Mouse (Mus musculus) common myeloid progenitor, adult 5-6 weeks (primary cell): ENCODE data around the gene Ltbp1. TPM values are rescaled to one million over a fixed set of nuclear protein-coding genes. Genes with fewer than 3 reads are reported as not detected.

Experiments
- ATAC-seq: replicated peaks from 2 replicates; pipeline ENCODE4 v1.8.0; 2016; ENCODE audit warnings: low read depth, mild to moderate bottlenecking, moderate TSS enrichment, inconsistent platforms; ENCODE audit not compliant: poor library complexity, severe bottlenecking
- total RNA-seq: library from RNA; stranded (forward); fragments of 200-1000, 187-1606 nt; gene quantifications from 2 replicates; pipeline ENCODE4 v1.2.3, GENCODE M21; 2017

Gene Ltbp1
- total RNA-seq, 1 experiment from 2014 or later, result 2.5 TPM

- ATAC-seq, result no peak
These were observed 253.1 kb downstream of the Ltbp1 start for GRCm38 (mm10) chr17:75258427-75258826.

- no peak for ATAC-seq
These were observed 258.1 kb downstream of the Ltbp1 start for GRCm38 (mm10) chr17:75263336-75263990.

- ATAC-seq, result no peak
These were observed 263.1 kb downstream of the Ltbp1 start for GRCm38 (mm10) chr17:75268506-75268905.

- 0 out of 2 replicates have a peak, but pooled peaks have one; percentile 18 for ATAC-seq
These were observed 267.1 kb downstream of the Ltbp1 start for GRCm38 (mm10) chr17:75272446-75272845.

GRCm38 (mm10) chr17:75273272-75273671, 267.9 kb downstream of the Ltbp1 start:
- no peak for ATAC-seq

GRCm38 (mm10) chr17:75275302-75275701, 269.9 kb downstream of the Ltbp1 start:
- no peak for ATAC-seq

GRCm38 (mm10) chr17:75278106-75278505, 272.7 kb downstream of the Ltbp1 start:
- ATAC-seq, result no peak

GRCm38 (mm10) chr17:75278561-75278960, 273.2 kb downstream of the Ltbp1 start:
- no peak for ATAC-seq

GRCm38 (mm10) chr17:75281345-75281744, 276.0 kb downstream of the Ltbp1 start:
- 0 out of 2 replicates have a peak, but pooled peaks have one; percentile 11 for ATAC-seq

- ATAC-seq, result no peak
These were observed 279.7 kb downstream of the Ltbp1 start for GRCm38 (mm10) chr17:75284876-75285708.

- no peak for ATAC-seq
These were observed 287.6 kb downstream of the Ltbp1 start for GRCm38 (mm10) chr17:75292986-75293385.

- ATAC-seq, result no peak
These were observed 288.4 kb downstream of the Ltbp1 start for GRCm38 (mm10) chr17:75293725-75294124.

- no peak for ATAC-seq
These were observed 295.5 kb downstream of the Ltbp1 start for GRCm38 (mm10) chr17:75300908-75301307.

GRCm38 (mm10) chr17:75304807-75305420, 299.5 kb downstream of the Ltbp1 start:
- no peak for ATAC-seq

GRCm38 (mm10) chr17:75305714-75306113, 300.3 kb downstream of the Ltbp1 start:
- ATAC-seq, result no peak

GRCm38 (mm10) chr17:75307070-75308011, 302.0 kb downstream of the Ltbp1 start:
- no peak for ATAC-seq

GRCm38 (mm10) chr17:75317106-75317505, 311.7 kb downstream of the Ltbp1 start:
- no peak for ATAC-seq

GRCm38 (mm10) chr17:75323229-75323628, 317.9 kb downstream of the Ltbp1 start:
- ATAC-seq, result no peak

GRCm38 (mm10) chr17:75323766-75324165, 318.4 kb downstream of the Ltbp1 start:
- no peak for ATAC-seq

- no peak for ATAC-seq
These were observed 322.8 kb downstream of the Ltbp1 start for GRCm38 (mm10) chr17:75328102-75328639.
